Mouse (Mus musculus) adrenal gland (tissue): ENCODE results near the gene Car9.
"Not testable (repeated sequence)": the region's sequence is repeated elsewhere in the genome, so short reads cannot be mapped to it uniquely, and the experiment has no call there.

ENCODE experiments used
- intact Hi-C: fragments of 180-260 bp; cut with DNase I; formaldehyde crosslinking; loops from one replicate; pipeline ENCODE4 v1.15.1; 2025

Car9 gene

DNA sequence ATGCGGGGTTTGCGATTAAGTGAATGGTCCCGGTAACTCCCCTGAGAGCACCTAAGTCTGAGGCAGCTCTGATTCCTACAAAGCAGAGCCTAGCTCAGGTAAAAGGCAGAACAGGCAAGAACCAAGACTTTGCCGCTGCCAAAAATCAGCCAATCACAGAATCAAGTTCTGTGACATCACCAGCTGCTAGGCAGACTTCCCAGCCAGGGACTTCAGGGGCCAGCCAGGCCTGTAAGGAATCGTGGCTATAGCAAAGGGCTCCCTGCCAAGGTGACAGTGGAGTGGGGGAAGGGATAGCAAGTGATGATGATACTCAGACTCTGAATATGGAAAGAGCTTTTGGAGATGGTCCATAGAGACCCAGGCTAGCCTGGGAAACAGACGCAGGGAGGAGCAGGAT, 13.2 kb downstream of the Car9 start:
- intact Hi-C loops, result loop anchor here (10.0 kb wide), 1 partner anchor 75 kb away; the partner anchor contains the start of gene Tesk1

DNA sequence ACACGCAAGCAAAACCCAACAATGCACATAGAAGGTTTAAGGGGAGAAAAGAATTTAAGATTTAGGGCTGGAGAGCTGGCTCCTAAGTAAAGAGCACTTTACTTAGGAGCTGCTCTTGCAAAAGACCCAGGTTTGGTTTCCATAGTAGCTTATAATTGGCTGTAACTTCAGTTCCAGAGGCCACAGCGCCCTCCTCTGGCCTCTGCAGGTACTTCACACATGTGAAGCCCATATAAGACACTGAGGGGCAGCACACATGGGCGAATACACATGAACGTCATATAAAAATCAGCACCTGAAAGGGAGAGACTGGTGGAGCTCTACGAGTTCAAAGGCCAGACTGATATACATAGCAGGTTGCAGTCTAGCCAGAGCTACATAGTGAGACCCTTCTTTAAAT, 21.1 kb downstream of the Car9 start:
- intact Hi-C loops, result loop anchor here (10.0 kb wide), 1 partner anchor 83 kb away; the partner anchor contains the start of gene Tesk1

DNA sequence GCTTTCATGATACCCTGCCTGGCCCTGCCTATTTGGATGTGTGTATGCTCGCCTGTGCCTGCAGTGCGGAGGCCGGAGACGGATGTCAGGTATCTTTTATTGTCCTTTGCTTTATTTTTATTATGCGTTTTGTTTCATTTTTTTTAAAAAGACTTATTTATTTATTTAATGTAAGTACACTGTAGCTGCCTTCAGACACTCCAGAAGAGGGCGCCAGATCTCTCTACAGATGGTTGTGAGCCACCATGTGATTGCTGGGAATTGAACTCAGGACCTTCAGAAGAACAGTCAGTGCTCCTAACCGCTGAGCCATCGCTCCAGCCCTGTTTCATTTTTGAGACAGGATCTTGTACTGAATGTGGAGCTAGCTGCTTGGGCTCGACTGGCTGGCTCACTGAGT, 21.7 kb downstream of the Car9 start:
- intact Hi-C loops, result loop anchor here (10.0 kb wide), 1 partner anchor 84 kb away; the partner anchor contains the start of gene Tesk1

DNA sequence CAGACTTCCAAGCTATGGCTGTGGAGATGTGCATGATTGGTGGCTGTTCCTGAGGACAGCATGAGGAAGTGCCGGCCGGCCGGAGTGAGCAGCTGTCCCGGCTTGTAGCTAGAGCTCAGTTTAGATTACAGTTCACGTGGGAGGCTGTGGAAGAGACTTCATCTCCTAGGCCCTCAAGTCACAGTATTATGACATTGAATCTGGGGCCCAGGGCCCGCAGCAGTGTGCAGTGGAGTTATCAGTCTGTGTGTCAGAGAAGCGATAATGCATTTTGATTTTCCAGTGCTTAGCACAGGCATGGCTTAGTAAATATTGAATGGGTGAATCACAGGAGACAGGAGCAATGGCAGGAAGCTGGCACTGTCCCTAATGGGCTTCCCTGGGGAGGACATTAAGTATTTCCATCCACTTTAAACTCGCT, 23.3 kb downstream of the Car9 start:
- intact Hi-C loops, result loop anchor here (5.0 kb wide), 1 partner anchor 47 kb away; the partner anchor contains the start of genes Gba2 and Rgp1

DNA sequence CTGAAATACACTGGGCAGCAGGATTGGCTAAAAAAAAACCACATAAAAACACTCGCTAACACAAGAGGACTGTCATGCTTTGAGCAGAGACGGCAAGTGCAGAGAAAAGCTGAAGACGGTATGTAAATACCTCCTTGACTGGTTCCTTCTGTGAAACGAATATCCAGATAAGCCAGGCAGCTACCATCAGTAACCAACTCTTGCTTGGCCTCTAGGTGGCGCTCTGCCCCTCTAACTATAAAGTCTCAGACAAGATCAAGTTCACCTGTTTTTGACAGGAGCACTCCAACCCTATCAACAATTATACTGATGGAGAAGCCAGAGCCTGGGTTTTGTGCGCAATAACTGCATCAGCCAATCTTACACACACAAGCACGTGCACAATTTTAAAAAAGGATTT, 23.8 kb downstream of the Car9 start:
- intact Hi-C loops, result loop anchor here (5.0 kb wide), 1 partner anchor 47 kb away; the partner anchor contains the start of genes Gba2 and Rgp1

DNA sequence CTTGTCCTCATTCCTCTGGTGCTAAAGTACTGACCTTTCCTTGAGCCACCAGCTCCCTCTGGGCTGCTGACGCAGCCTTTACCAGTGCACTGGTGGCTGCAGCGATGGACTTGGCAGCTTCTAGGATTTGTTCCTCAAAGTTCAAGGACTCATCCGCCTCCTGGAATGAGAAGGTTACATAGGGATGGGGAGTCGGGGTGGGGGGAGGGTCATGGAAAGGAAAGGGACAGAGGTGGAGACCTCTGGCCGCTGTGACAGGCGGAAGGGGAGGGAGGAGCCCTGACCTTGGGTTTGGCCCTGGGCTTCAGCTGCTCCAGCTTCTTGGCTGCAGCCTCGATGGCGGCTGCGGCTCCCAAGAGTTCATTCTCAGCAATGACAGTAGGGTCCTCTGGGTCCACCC, 26.5 kb downstream of the Car9 start:
- intact Hi-C loops, result loop anchor here (5.0 kb wide), 1 partner anchor 44 kb away; the partner anchor contains the start of genes Gba2 and Rgp1

DNA sequence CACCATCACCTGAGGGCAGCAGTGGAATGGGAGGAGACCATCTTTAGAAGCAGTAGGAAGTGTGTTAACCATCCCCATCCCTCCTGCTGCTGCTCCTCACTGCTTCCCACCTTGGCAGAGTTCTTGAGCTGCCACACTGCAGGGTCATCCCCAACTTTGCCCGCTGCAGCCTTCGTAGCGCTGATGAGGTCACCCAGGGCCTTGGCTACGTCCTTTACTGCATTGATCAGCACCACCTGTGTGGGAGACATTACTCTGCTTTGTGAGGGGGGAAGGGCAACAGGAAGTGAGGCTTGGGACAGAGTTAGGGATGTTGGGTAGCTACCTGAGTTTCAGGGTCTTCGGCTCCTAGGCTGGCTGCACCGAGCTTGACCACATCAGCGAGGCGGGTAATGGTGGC, 28.9 kb downstream of the Car9 start:
- intact Hi-C loops, result no loop called here

DNA sequence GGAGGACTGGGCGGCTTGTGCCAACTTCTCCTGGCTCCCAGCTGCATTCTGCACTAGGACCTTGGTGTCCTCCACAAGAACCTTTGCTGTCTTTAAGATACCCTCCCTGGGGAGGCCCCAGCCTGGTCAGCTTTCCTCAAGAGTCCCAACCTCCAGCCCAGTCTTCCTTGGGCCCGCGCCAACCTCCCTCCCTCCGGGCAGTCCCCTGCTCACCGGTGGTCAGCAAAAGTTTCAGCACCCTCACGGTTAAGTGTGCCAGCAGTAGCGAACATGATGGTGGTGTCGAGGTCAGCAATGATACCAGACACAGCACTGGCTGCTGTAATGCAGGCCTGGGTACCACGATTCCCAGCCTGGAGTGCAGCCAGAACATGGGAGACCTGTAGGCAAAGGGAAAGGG, 29.3 kb downstream of the Car9 start:
- intact Hi-C loops, result no loop called here

DNA sequence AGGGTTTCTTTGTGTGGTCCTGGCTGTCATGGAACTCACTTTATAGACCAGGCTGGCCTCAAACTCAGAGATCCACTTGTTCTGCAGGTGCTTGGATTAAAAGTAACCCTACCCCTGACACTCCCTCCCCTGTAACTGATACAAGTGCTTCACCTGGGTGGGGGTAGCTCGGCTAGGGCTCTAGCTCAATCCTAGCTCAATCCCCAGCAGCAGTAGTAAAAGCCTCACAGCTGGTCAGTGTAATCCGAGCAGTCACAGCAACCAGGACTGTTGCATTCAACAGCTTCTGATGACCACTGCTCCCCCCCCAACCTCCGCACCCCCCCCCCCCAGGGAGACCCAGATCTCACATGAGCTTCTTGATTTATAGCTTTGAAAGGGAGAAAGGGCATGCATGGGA, 35.3 kb downstream of the Car9 start:
- intact Hi-C loops, result no loop called here

DNA sequence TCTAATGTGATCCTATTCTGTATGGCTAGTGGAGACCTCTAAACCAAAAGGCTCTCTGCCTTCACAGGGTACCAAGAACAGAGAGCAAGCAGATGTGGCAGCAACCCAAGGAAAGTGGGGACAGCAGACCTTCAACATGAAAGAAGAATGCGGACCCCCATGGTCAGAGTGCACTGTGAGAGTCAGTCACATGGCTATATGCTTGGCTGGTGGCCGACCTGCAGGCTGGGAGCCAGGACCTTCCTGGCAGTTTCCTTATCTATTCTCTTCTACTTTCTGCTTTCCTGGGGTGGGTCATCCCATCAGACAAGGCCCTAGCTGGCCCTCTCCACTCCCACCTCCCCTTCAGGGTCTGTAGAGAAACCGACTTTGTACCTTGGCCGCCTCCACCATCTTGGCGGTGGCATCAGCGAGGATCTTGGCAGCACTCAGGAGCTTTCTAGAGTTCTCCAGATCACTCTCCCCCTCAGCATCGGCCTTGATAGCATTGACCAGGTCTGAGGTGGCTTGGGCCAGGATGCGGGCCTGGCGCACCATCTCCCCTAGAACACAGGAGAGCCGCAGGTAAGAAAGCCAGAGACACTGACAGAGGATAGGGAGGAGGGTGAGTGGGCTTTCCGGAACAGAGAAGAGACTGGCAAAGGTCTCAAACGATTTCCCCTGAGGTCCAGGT, 39.7 kb downstream of the Car9 start:
- intact Hi-C loops, result no loop called here

DNA sequence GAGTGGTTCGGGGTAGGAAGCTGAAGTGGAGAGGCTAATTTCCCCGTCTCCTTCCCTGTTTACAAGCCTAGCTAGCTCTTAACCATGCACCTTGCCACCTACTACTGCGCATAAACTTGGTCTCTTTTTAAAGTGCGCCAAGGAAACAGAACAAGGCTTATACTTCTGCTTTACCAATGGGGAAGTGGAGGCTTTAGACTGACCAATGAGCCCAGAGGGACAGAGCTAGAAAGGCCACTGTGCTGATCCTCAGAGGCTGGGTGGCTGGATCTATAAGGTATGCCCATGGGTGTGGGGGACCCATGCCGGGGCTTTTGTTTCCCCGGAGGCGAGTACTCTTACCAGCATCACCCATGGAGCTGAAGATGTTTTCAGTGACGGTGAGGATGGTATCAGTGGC, 40.4 kb downstream of the Car9 start:
- intact Hi-C loops, result no loop called here

DNA sequence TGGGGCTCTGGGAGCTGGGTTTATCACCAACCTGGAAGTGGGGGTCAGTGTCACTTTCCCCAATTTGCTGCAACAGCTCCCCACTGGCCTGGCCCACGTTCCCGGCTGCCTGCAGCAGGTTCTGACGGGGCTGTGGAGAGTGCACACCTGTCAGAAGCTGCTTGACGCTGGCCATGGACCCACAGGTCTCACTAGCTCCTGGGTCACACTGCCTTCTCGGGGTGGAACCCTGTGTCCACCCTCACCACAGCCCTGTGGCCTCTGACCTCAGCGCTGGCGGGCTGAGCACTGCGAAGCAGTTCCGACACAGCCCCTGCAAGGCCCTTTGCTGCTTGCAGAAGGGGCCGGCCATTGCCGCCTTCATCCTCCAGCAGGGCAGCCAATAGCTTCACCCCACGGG, 42.3 kb downstream of the Car9 start:
- intact Hi-C loops, result no loop called here

DNA sequence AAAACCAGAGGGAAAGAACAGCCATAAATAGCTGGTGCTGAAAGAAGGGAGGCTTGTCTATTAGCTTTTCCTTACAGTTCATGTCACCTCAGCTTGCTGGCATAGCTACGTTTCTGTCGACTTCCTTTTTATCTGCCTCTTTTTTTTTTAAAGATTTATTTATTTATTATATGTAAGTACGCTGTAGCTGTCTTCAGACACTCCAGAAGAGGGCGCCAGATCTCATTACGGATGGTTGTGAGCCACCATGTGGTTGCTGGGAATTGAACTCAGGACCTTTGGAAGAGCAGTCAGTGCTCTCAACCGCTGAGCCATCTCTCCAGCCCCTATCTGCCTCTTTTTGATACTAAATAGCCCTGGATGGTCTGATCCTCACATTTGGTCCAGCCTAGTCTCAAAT, 45.1 kb downstream of the Car9 start:
- intact Hi-C loops, result not testable (repeated sequence)

DNA sequence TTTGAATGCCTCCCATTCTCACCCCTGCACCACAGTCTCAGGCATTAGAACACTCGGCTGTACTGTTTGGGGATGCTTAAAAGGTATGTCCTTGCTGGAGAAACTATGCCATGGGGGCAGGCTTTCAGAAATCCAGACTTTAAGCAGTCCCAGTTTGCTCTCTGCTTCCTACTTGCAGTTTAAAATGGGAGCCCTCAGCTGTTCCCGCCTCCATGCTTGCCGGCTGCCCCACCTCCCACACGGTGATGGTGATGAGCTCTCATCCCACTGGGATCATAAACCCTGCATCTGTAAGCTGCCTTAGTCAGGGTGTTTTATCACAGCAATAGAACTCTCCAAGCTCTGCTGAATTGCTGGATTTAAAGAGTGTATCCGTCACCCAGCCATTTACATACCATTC, 45.7 kb downstream of the Car9 start:
- intact Hi-C loops, result no loop called here

DNA sequence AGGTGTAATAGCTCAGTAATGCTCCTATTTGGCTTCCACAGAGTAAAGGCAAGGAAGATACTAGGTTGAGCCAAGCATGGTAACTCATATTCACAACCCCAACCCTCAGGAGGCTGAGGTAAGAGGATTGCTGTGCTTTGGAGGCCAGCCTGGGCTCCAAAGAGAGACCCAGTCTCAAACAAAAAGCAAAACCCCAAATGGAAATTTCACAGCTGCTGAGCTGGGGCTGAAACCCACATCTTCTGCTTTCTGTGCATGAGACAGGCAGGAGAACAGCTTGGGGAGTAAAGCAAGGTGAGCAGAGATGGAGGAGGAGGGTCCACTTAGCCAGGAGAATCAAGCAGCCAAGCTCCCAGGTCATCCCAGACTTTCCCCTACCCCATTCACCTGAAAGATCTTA, 47.1 kb downstream of the Car9 start:
- intact Hi-C loops, result no loop called here

DNA sequence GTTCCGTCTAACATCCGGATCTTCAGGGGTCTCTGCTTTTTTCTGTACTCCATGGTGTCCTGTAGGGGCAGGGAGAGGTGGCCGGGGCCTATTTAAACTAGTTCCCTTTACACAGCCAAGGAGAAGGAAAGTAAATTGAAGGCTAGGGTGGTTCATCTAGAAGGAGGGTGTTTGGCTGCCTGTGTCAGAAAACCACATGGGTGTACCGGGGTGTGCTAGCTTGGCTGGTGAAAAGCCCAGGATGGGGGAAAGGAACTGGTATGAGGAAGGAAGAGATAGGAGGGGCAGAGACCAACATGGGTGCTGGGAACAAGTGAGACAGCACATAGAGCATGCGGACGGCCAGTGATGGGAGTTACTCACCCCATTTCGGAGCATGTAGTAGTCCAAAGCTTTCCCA, 49.2 kb downstream of the Car9 start:
- intact Hi-C loops, result no loop called here

DNA sequence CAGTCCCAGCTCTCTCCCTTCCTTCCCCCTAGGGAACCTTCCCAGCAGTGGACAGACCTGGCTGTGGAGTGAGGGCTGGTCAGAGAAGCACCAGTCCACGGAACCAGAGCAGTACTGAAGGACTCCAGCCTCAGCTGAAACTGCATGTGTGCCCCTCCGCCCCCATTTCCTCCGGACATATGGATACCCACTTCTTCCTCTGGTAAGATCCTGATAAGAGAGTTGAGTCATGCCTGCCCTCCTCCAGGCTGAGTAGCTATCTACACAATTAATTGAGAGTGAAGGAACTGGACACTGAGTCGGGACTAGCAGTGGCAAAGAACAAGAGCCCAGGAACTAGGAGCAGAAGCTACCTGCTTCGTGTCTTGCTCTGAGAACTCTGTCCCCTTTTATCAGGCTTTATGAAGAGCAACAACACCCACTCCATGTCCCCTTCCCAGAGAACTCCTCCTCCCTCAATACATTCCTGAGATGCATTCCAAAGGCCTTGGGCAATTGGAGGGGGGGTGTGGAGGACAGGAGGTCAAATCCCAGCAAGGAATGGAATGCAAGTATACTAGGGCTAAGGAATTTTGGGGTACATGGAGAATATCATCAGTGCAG, 51.4 kb downstream of the Car9 start:
- intact Hi-C loops, result no loop called here

DNA sequence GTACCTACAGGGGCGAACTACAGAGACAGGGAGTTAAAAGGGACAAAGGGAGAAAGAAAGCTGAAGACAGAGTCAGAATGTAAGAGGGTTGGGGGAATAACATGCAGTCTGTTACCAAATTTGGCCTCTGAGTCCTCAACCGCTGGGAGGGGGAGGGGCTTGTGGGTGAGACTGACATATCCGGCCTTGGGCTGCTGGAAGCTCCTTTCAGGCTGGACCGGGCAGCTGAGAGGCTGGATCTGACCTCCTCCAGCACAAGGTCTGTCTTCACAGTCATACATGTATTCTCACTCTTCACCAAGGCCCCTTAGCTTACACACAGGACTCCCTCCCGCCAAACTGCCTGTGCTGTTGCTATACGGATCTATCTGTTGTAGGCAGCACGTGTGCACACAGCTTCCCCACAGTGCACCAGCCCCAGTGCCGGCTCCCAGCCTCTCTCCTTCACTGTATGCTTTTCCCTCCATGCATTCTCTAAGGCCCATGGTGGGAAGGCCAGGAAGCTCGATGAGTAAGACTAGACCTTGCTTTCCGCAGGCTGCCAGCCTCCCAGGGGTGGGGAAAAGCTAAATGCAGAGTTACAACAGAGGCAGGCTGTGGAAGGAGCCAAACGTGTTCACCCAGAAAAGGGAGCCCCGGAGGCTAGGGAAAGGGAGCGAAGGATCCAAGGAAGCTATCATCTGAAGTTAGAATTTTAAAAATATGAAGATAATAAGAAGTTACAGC, 52.0 kb downstream of the Car9 start:
- intact Hi-C loops, result no loop called here

DNA sequence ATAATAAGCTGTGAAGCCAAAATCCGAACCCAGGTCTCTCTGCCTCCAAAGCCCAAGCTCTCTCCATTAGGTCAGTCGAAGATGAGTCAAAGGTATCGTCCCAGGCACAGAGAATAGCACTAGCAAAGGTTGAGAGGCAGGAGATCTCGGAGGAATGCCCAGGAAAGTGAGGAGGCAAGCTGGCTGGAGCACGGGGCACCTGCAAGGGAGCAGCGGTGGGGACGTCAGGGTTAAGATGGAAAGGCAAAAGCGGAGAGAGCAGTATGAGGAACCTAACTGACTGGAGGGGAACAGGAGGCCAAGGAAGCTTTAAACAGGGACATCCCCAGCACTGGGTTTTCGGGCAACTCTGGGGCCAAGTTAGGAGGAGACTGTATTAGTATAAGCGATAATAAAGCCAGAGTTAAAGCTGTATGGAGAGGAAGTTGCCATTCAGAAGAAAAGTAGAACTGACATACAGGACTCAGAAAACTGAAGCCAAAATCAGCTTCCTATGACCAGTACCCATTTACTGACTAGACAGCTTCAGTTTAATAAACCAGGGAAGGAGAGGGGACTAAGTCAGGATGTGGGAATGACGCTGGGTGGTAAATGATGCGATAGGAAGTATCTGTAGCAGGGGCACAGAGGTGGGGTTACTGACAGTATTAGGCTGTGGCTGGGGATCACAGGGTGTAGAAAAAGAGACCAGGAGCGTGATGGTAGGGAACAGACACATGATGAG, 52.9 kb downstream of the Car9 start:
- intact Hi-C loops, result no loop called here

DNA sequence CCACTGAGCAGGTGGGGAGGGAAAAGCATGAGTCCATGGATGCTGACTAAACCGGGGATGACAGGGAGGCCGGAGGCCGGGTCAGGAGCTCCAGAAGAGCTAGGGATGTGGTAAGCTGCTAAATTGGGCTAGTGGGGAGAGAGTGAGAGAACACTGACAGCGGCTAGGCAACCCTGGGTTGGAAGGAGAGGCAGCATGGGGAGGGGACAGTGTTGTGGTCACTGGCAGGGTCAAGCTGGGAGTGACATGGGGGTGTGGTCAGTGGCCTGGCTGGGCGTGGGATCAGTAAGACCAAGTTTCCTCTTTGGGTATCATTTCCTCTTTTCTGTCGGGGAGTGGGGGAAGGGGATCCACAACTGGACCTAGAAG, 53.5 kb downstream of the Car9 start:
- intact Hi-C loops, result no loop called here

DNA sequence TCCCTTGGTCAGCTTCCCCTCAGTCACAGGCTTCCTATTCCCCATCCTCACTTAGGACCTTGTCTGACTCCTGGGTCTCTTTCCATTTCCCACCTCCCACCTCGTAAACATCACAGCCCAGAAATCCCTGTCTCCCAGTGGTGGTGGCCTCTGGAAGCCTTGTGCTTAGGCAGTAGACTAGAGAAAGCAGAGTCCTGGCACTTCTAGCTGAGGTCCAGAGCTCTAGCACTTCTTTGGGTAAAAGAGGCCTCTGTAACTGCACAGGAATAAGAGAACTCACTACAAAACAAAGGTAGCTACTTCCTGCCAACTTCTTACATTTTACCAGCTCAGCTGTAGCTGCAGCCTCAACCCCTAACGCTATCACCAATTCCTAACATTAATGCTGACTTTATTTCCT, 54.2 kb downstream of the Car9 start:
- intact Hi-C loops, result no loop called here
